Mouse (Mus musculus): ENCODE results near the gene Krtap5-3.

- TF ChIP-seq CTCF (IDR thresholded peaks at IDR 0.05; ENCODE audit: control insufficient read depth, insufficient read depth, insufficient read length) (no peak), MYOD1 (IDR thresholded peaks at IDR 0.05; ENCODE audit: control insufficient read depth, insufficient read length, low read depth) (no peak), MAX (IDR thresholded peaks at IDR 0.05) (no peak), CEBPB (IDR thresholded peaks at IDR 0.05; ENCODE audit: low read depth) (no peak), USF1 (IDR thresholded peaks at IDR 0.05; ENCODE audit: low read depth) (no peak), MYOG (IDR thresholded peaks at IDR 0.05; ENCODE audit: control insufficient read depth, extremely low read depth, insufficient read length) (no peak)
Observed at GRCm38 (mm10) chr7:142205488-142205887, 4.3 kb downstream of the Krtap5-3 start.
